Mouse (Mus musculus) thymus, postnatal 14 days (tissue): ENCODE measurements around the gene Tlr9.

Experiments used
- DNase-seq: peaks from one replicate; pipeline ENCODE4 v3.0.0; 2021

Gene Tlr9

GRCm38 (mm10) chr9:106232956-106233355 is 10.6 kb downstream of the Tlr9 start:
- DNase-seq, result no peak

- no peak for DNase-seq
Observed at GRCm38 (mm10) chr9:106233953-106234352, 11.6 kb downstream of the Tlr9 start.

- no peak for DNase-seq
Observed at GRCm38 (mm10) chr9:106235194-106235830, 12.9 kb downstream of the Tlr9 start.

GRCm38 (mm10) chr9:106236156-106236817 is 13.9 kb downstream of the Tlr9 start:
- no peak for DNase-seq

- DNase-seq, result no peak
Observed at GRCm38 (mm10) chr9:106236818-106237211, 14.4 kb downstream of the Tlr9 start.

GRCm38 (mm10) chr9:106237401-106237800 is 15.0 kb downstream of the Tlr9 start:
- DNase-seq, result no peak

- DNase-seq, result no peak
Observed at GRCm38 (mm10) chr9:106237878-106238277, 15.5 kb downstream of the Tlr9 start.

- no peak for DNase-seq
Observed at GRCm38 (mm10) chr9:106241541-106242164, 19.3 kb downstream of the Tlr9 start.

- DNase-seq, result no peak
Observed at GRCm38 (mm10) chr9:106242813-106243488, 20.6 kb downstream of the Tlr9 start.

GRCm38 (mm10) chr9:106249550-106249949 is 27.2 kb downstream of the Tlr9 start:
- no peak for DNase-seq

GRCm38 (mm10) chr9:106250245-106250644 is 27.8 kb downstream of the Tlr9 start:
- DNase-seq, result no peak

- no peak for DNase-seq
Observed at GRCm38 (mm10) chr9:106251066-106251465, 28.7 kb downstream of the Tlr9 start.

GRCm38 (mm10) chr9:106254001-106254400 is 31.6 kb downstream of the Tlr9 start:
- DNase-seq, result no peak

- DNase-seq, result no peak
Observed at GRCm38 (mm10) chr9:106258412-106258811, 36.0 kb downstream of the Tlr9 start.

- no peak for DNase-seq
Observed at GRCm38 (mm10) chr9:106258990-106259389, 36.6 kb downstream of the Tlr9 start.

- DNase-seq, result no peak
Observed at GRCm38 (mm10) chr9:106261058-106261457, 38.7 kb downstream of the Tlr9 start.

GRCm38 (mm10) chr9:106261491-106261890 is 39.1 kb downstream of the Tlr9 start:
- no peak for DNase-seq

- no peak for DNase-seq
Observed at GRCm38 (mm10) chr9:106262075-106262474, 39.7 kb downstream of the Tlr9 start.

- no peak for DNase-seq
Observed at GRCm38 (mm10) chr9:106263381-106263924, 41.1 kb downstream of the Tlr9 start.

- DNase-seq, result no peak
Observed at GRCm38 (mm10) chr9:106265358-106266075, 43.1 kb downstream of the Tlr9 start.

- DNase-seq, result no peak
Observed at GRCm38 (mm10) chr9:106266936-106267657, 44.7 kb downstream of the Tlr9 start.

- no peak for DNase-seq
Observed at GRCm38 (mm10) chr9:106268421-106268820, 46.0 kb downstream of the Tlr9 start.
